Mouse (Mus musculus) liver, postnatal 0 days (tissue): ENCODE measurements around the gene Zswim5.

ENCODE experiments used
- CTCF ChIP-seq: sonication (generic); IDR thresholded peaks from 2 replicates; pipeline ENCODE4 v1.5.1; 2016; ENCODE audit warnings: antibody characterized with exemption, low read depth
- EP300 ChIP-seq: IDR thresholded peaks from 2 replicates; pipeline ENCODE4 v1.6.1; 2016; ENCODE audit warnings: antibody characterized with exemption, low read depth, mild to moderate bottlenecking

- TF ChIP-seq CTCF (no peak), EP300 (no peak)
Measured at GRCm38 (mm10) chr4:116878491-116878890, 1.3 kb downstream of the Zswim5 start.
